Comparison of ENCODE assay signal across 8 mouse cellular contexts in genomic region chr11:115564064-115564809, GRCm38 (mm10). TPM values are rescaled to one million over a fixed set of nuclear protein-coding genes. Genes with fewer than 3 reads are reported as not detected.
DNase-seq lines count a peak whose midpoint lies in the region; ATAC-seq and TF ChIP-seq lines count a peak whose summit lies in the region.

Nup85 (plus strand) TSS chr11:115564434.

- TF ChIP-seq POLR2A in bone marrow macrophage, adult 2 months (IDR thresholded peaks at IDR 0.05; ENCODE audit: borderline replicate concordance, low read depth, low read length): no peak
- peak; percentile 80 for TF ChIP-seq POLR2A in embryonic fibroblast, embryonic 13.5 days (IDR thresholded peaks at IDR 0.05; ENCODE audit: low read depth, low read length)

- peak; percentile 100 for DNase-seq in A20 (ENCODE audit: low read depth, low spot score)
- DNase-seq in heart, adult 9 months (ENCODE audit: low spot score in 2 of 2): peak; percentile 94 to 96
- DNase-seq in monocyte, adult 2 months (ENCODE audit: low read depth in 1 of 2, low spot score in 2 of 2): peak; percentile 86 to 89
- peak; percentile 96 to 97 for DNase-seq in spleen, postnatal 36 days (ENCODE audit: low spot score in 2 of 2)

- H3K36me3 ChIP-seq in kidney, embryonic 14.5 days (ENCODE audit: control insufficient read depth, insufficient read depth, low read length): peaks cover 33% of the 10 kb centered on the region
- H3K36me3 ChIP-seq in limb, embryonic 15.5 days: peaks cover 35% of the 10 kb centered on the region

- no peaks in the 10 kb centered on the region for H3K27me3 ChIP-seq in kidney, embryonic 14.5 days (ENCODE audit: control insufficient read depth, insufficient read depth, low read length)
- no peaks in the 10 kb centered on the region for H3K27me3 ChIP-seq in limb, embryonic 15.5 days

- no peaks in the 10 kb centered on the region for H3K9me3 ChIP-seq in kidney, embryonic 14.5 days (ENCODE audit: control insufficient read depth, low read length)
- H3K9me3 ChIP-seq in limb, embryonic 15.5 days: no peaks in the 10 kb centered on the region

- no peak for TF ChIP-seq CTCF in bone marrow macrophage, adult 2 months (IDR thresholded peaks at IDR 0.05; ENCODE audit: low read depth, low read length)
- TF ChIP-seq CTCF in embryonic fibroblast, embryonic 13.5 days (IDR thresholded peaks at IDR 0.05; ENCODE audit: borderline replicate concordance, insufficient read depth, low read length): no peak

- peak; percentile 92 for ATAC-seq in kidney, embryonic 14.5 days (ENCODE audit: low FRiP score, low TSS enrichment)
- peak; percentile 88 for ATAC-seq in limb, embryonic 15.5 days (ENCODE audit: insufficient number of reproducible peaks, low FRiP score, low TSS enrichment, low read depth)

- H3K4me3 ChIP-seq in bone marrow macrophage, adult 2 months (ENCODE audit: insufficient read depth, low read length): peak within 1 kb of the TSS; percentile 90
- H3K4me3 ChIP-seq in embryonic fibroblast, embryonic 13.5 days (ENCODE audit: insufficient read depth, low read length): peak within 1 kb of the TSS; percentile 94
- H3K4me3 ChIP-seq in kidney, embryonic 14.5 days (ENCODE audit: low read length): peak within 1 kb of the TSS; percentile 60
- H3K4me3 ChIP-seq in limb, embryonic 15.5 days: peak within 1 kb of the TSS; percentile 74

- H3K27ac ChIP-seq in bone marrow macrophage, adult 2 months (ENCODE audit: insufficient read depth, low read depth, low read length): peak within 1 kb of the TSS; percentile 90
- peak within 1 kb of the TSS; percentile 42 for H3K27ac ChIP-seq in embryonic fibroblast, embryonic 13.5 days (ENCODE audit: insufficient read depth, low read length)
- peak within 1 kb of the TSS; percentile 73; the same call in 1 of the 2 replicates for H3K27ac ChIP-seq in kidney, embryonic 14.5 days (ENCODE audit: low read depth, low read length)
- H3K27ac ChIP-seq in limb, embryonic 15.5 days: peak within 1 kb of the TSS; percentile 71

- under 1% methylated on average over 42 of the region's 42 CpGs for WGBS in kidney, embryonic 14.5 days
- WGBS in limb, embryonic 15.5 days: 0% methylated on average over 42 of the region's 42 CpGs

- peak within 1 kb of the TSS; percentile 69 for H3K4me2 ChIP-seq in kidney, embryonic 14.5 days (replicated peaks; ENCODE audit: low read depth, low read length)
- peak within 1 kb of the TSS; percentile 67 for H3K4me2 ChIP-seq in limb, embryonic 15.5 days

- H3K9ac ChIP-seq in kidney, embryonic 14.5 days (ENCODE audit: low read depth, low read length): peak within 1 kb of the TSS; percentile 74
- peak within 1 kb of the TSS; percentile 62 for H3K9ac ChIP-seq in limb, embryonic 15.5 days

- H3K4me1 ChIP-seq in bone marrow macrophage, adult 2 months (ENCODE audit: control insufficient read depth, insufficient read depth, low read length): peaks cover 11% of the 10 kb centered on the region
- no peaks in the 10 kb centered on the region; the same call in 1 of the 2 replicates for H3K4me1 ChIP-seq in embryonic fibroblast, embryonic 13.5 days (ENCODE audit: control insufficient read depth, insufficient read depth, low read length)
- H3K4me1 ChIP-seq in kidney, embryonic 14.5 days (ENCODE audit: control insufficient read depth, insufficient read depth, low read length): peaks cover 13% of the 10 kb centered on the region
- H3K4me1 ChIP-seq in limb, embryonic 15.5 days: peaks cover 14% of the 10 kb centered on the region

RNA-seq across cellular contexts. Expression of gene Nup85, which starts in this region (rescaled TPM):
- polyA plus RNA-seq in bone marrow macrophage, adult 2 months (2012; ENCODE audit: insufficient read depth, insufficient read length, missing spikeins): 32.3 and 34.6 TPM in 2 replicates
- polyA plus RNA-seq in embryonic fibroblast, embryonic 13.5 days (2011; ENCODE audit: insufficient read length, low read depth, missing spikeins): 68.0 and 81.1 TPM in 2 replicates
- 159 and 197 TPM in 2 replicates for polyA plus RNA-seq in kidney, embryonic 14.5 days (2014; fragmentation: Nextera tagmentation; extraction: Ambion mirVana)
- polyA plus RNA-seq in limb, embryonic 15.5 days (2015; fragmentation: Nextera tagmentation; extraction: Ambion mirVana): 140 and 146 TPM in 2 replicates

Comparison
In these comparisons a context has a peak if more than half of its experiments do, and no peak if none do; other contexts are left out.
1. Peak in every context shown above with its lines: DNase-seq, ATAC-seq, H3K4me3 ChIP-seq and H3K27ac ChIP-seq.